In the genomic region with DNA sequence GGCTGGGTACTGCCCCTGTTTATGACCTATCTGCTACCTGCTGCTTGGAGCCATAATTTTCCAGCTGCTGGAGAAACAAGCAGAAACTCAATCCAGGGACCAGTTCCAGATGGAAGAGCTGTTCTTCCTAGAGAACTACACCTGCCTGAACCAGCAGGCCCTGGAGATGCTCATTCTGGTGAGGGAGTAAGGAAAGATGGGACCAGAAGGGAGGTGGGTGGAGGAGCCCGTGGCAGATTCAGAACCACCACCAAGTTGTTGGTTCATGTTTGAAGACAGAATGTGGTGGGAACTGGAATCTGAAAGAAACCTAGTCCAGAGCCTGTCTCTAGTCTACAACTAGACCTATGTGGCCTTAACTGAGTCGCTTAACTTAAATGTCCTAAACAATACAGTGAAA, we compare ENCODE assay signal across 15 mouse cellular contexts.
"Had no signal": no experiment of that assay in that cellular context is flagged by ENCODE, and none has a peak within 500 bp of the region (broad histone marks: within the 10 kb centered on the region; RNA-seq: fewer than 3 reads in every experiment).

No protein-coding gene starts in this region.

- H3K27me3 ChIP-seq: liver, embryonic 13.5 days; liver, embryonic 15.5 days; lung, embryonic 15.5 days; midbrain, embryonic 13.5 days; midbrain, embryonic 15.5 days; neural tube, embryonic 12.5 days; stomach, embryonic 15.5 days had no signal

- H3K9me3 ChIP-seq: liver, embryonic 13.5 days; liver, embryonic 15.5 days; lung, embryonic 15.5 days; midbrain, embryonic 13.5 days; midbrain, embryonic 15.5 days; neural tube, embryonic 12.5 days; stomach, embryonic 15.5 days had no signal

- H3K36me3 ChIP-seq: liver, embryonic 13.5 days; liver, embryonic 15.5 days; lung, embryonic 15.5 days; midbrain, embryonic 13.5 days; midbrain, embryonic 15.5 days; neural tube, embryonic 12.5 days; stomach, embryonic 15.5 days had no signal

- H3K4me3 ChIP-seq: liver, embryonic 13.5 days; liver, embryonic 15.5 days; lung, embryonic 15.5 days; midbrain, embryonic 13.5 days; midbrain, embryonic 15.5 days; neural tube, embryonic 12.5 days; stomach, embryonic 15.5 days had no signal

- DNase-seq: liver, embryonic 13.5 days; liver, postnatal 0 days; lung, adult 2 months; lung, postnatal 14 days; lung, postnatal 36 days; thymus, adult 18-20 months; thymus, postnatal 25 days; thymus, postnatal 4 days had no signal

- ATAC-seq: liver, postnatal 0 days; lung, postnatal 0 days; midbrain, embryonic 13.5 days; midbrain, embryonic 15.5 days had no signal

- H3K4me1 ChIP-seq: liver, embryonic 13.5 days; liver, embryonic 15.5 days; lung, embryonic 15.5 days; midbrain, embryonic 13.5 days; midbrain, embryonic 15.5 days; neural tube, embryonic 12.5 days; stomach, embryonic 15.5 days had no signal
